Mouse (Mus musculus): ENCODE results near the gene Fam71f2. TPM values are rescaled to one million over a fixed set of nuclear protein-coding genes. Genes with fewer than 3 reads are reported as not detected.

Gene Fam71f2
- polyA plus RNA-seq, 1 experiment, result 0.47 TPM

DNA sequence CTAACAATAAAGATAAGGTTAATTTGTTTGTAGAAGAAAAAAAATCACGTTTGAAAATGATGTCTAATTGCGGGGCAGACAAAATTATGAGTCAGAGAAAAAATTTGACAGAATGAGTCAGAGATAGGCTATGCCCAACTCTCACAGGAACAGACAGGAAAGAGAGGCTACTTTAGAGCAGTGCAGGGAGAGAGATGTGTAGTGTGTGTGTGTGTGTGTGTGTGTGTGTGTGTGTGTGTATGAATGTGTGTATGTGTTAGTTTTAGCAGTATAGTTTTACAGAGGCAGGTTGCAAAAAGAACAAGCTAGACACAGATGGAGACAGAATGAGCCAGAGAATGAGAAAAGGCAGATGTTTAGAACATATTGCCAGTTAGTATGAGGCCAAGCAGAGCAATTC is 19.7 kb downstream of the Fam71f2 start:
- Histone ChIP-seq H3K36me3 (ENCODE audit: control insufficient read depth, insufficient read depth) (no peaks in the 10 kb centered on the region), H3K27me3 (ENCODE audit: control insufficient read depth, insufficient read depth, insufficient read length) (no peaks in the 10 kb centered on the region), H3K4me3 (no peak overlapping the region), H3K4me2 (ENCODE audit: low read depth) (peak overlapping the region; percentile 24), H3ac (ENCODE audit: control insufficient read depth, insufficient read length) (no peak overlapping the region), H3K79me2 (ENCODE audit: control insufficient read depth, insufficient read depth) (no peaks in the 10 kb centered on the region)
- TF ChIP-seq MYOG (IDR thresholded peaks at IDR 0.05; ENCODE audit: control insufficient read depth in 1 of 3, insufficient read depth in 1 of 3, insufficient read length in 2 of 3, low read depth in 2 of 3) (no peak), SRF (IDR thresholded peaks at IDR 0.05; ENCODE audit: control insufficient read depth, insufficient read length, low read depth) (no peak), USF1 (IDR thresholded peaks at IDR 0.05; ENCODE audit: low read depth) (no peak), TCF12 (IDR thresholded peaks at IDR 0.05; ENCODE audit: insufficient read depth, poor library complexity, severe bottlenecking) (no peak), REST (IDR thresholded peaks at IDR 0.05; ENCODE audit: insufficient read depth, insufficient read length) (no peak), TCF3 (IDR thresholded peaks at IDR 0.05; ENCODE audit: insufficient read length, low read depth) (no peak), POLR2AphosphoS2 (IDR thresholded peaks at IDR 0.05; ENCODE audit: insufficient read length, low read depth) (no peak), CEBPB (IDR thresholded peaks at IDR 0.05; ENCODE audit: insufficient read depth, poor library complexity, severe bottlenecking) (no peak), MAX (IDR thresholded peaks at IDR 0.05; ENCODE audit: low read depth) (no peak), POLR2A (IDR thresholded peaks at IDR 0.05; ENCODE audit: insufficient read length, low read depth) (no peak)

DNA sequence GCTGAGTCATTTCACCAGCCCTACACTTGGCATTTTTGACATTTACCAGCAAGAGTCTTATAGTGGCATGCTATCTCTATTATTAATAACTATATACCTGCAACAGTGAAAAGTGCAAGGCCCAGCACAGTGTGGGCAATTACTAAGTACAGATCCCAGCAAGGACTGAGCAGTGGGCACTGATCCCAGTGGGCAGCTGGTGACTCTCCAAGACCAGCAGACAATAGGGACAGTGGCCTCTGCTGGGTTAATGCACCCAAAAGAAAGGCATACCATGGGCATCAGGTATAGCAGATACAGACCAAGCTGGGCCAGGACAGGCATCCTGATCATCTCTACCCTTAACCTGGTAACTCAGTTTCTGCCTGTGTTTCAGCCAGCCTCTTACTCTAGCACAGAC is 23.9 kb downstream of the Fam71f2 start:
- H3K27me3 ChIP-seq (ENCODE audit: control insufficient read depth, insufficient read depth, insufficient read length), result no peaks in the 10 kb centered on the region
- no peak overlapping the region for H3K4me2 ChIP-seq (ENCODE audit: low read depth)
- H3K4me3 ChIP-seq, result no peak overlapping the region
- no peak overlapping the region for H3ac ChIP-seq (ENCODE audit: control insufficient read depth, insufficient read length)
- peak in 1 of 3 experiments; percentile 5 for TF ChIP-seq MYOD1 (IDR thresholded peaks at IDR 0.05; ENCODE audit: control insufficient read depth in 1 of 3, insufficient read length in 2 of 3, low read depth in 2 of 3)
- TF ChIP-seq MYOG (IDR thresholded peaks at IDR 0.05; ENCODE audit: control insufficient read depth in 1 of 3, insufficient read depth in 1 of 3, insufficient read length in 2 of 3, low read depth in 2 of 3), result peak in 1 of 3 experiments; percentile 15
- TF ChIP-seq SRF (IDR thresholded peaks at IDR 0.05; ENCODE audit: control insufficient read depth, insufficient read length, low read depth), result no peak
- H3K79me2 ChIP-seq (ENCODE audit: control insufficient read depth, insufficient read depth), result no peaks in the 10 kb centered on the region
- H3K36me3 ChIP-seq (ENCODE audit: control insufficient read depth, insufficient read depth), result no peaks in the 10 kb centered on the region

DNA sequence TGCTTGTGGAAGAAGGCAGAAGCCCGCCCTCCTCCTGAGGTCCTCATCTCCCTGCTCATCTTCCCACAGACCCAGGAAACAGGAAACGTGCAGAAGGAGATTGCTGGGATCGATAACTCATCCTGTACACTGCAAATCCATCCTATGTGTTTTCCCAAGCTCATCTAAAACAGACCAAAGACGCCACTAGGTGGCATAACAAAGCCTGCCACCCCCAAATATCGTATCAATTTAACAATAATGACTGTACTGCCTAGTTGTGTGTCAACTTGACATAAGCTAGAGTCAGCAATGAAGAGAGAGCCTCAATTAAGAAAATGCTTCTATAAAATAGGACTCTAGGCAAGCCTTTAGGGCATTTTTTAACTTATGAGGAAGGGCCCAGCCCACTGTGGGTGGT is 24.3 kb downstream of the Fam71f2 start:
- H3K79me2 ChIP-seq (ENCODE audit: control insufficient read depth, insufficient read depth), result no peaks in the 10 kb centered on the region
- TF ChIP-seq SRF (IDR thresholded peaks at IDR 0.05; ENCODE audit: control insufficient read depth, insufficient read length, low read depth), result no peak
- no peak for TF ChIP-seq MYOG (IDR thresholded peaks at IDR 0.05; ENCODE audit: control insufficient read depth in 1 of 3, insufficient read depth in 1 of 3, insufficient read length in 2 of 3, low read depth in 2 of 3)
- TF ChIP-seq POLR2AphosphoS2 (IDR thresholded peaks at IDR 0.05; ENCODE audit: insufficient read length, low read depth), result no peak
- TF ChIP-seq MYOD1 (IDR thresholded peaks at IDR 0.05; ENCODE audit: control insufficient read depth in 1 of 3, insufficient read length in 2 of 3, low read depth in 2 of 3), result no peak
- TF ChIP-seq TCF3 (IDR thresholded peaks at IDR 0.05; ENCODE audit: insufficient read length, low read depth), result no peak
- no peak for TF ChIP-seq MAX (IDR thresholded peaks at IDR 0.05; ENCODE audit: low read depth)
- no peak for TF ChIP-seq E2F4 (IDR thresholded peaks at IDR 0.05; ENCODE audit: insufficient read depth)
- TF ChIP-seq REST (IDR thresholded peaks at IDR 0.05; ENCODE audit: insufficient read depth, insufficient read length), result no peak
- TF ChIP-seq CEBPB (IDR thresholded peaks at IDR 0.05; ENCODE audit: insufficient read depth, poor library complexity, severe bottlenecking), result no peak
- no peak for TF ChIP-seq USF1 (IDR thresholded peaks at IDR 0.05; ENCODE audit: low read depth)
- no peak for TF ChIP-seq POLR2A (IDR thresholded peaks at IDR 0.05; ENCODE audit: insufficient read length, low read depth)
- no peak for TF ChIP-seq TCF12 (IDR thresholded peaks at IDR 0.05; ENCODE audit: insufficient read depth, poor library complexity, severe bottlenecking)
- H3K4me2 ChIP-seq (ENCODE audit: low read depth), result no peak overlapping the region
- no peaks in the 10 kb centered on the region for H3K27me3 ChIP-seq (ENCODE audit: control insufficient read depth, insufficient read depth, insufficient read length)
- no peak overlapping the region for H3ac ChIP-seq (ENCODE audit: control insufficient read depth, insufficient read length)
- no peak overlapping the region for H3K4me3 ChIP-seq
- no peaks in the 10 kb centered on the region for H3K36me3 ChIP-seq (ENCODE audit: control insufficient read depth, insufficient read depth)

DNA sequence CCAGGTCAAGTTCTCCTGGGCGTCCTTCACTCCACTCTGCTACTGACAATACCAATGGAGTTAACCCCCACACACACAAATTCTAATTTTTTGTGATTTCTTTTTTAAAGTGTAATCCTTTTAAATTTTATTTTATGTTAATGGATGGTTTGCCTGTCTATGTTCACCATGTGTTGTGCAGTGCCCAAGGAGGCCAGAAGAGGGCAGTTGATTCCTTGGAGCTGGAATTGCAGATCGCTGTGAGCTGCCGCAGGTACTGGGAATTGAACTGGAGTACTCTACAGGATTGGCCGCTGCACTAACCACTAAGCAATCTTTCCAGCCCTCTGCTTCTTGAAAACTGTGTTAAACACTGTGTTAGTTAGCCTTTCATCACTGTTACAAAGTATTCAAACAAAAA is 26.1 kb downstream of the Fam71f2 start:
- no peak overlapping the region for H3K4me3 ChIP-seq
- no peak overlapping the region for H3K4me2 ChIP-seq (ENCODE audit: low read depth)
- TF ChIP-seq USF1 (IDR thresholded peaks at IDR 0.05; ENCODE audit: low read depth), result no peak
- TF ChIP-seq POLR2AphosphoS2 (IDR thresholded peaks at IDR 0.05; ENCODE audit: insufficient read length, low read depth), result no peak
- TF ChIP-seq TCF3 (IDR thresholded peaks at IDR 0.05; ENCODE audit: insufficient read length, low read depth), result no peak
- TF ChIP-seq SRF (IDR thresholded peaks at IDR 0.05; ENCODE audit: control insufficient read depth, insufficient read length, low read depth), result no peak
- no peak for TF ChIP-seq REST (IDR thresholded peaks at IDR 0.05; ENCODE audit: insufficient read depth, insufficient read length)
- no peak for TF ChIP-seq E2F4 (IDR thresholded peaks at IDR 0.05; ENCODE audit: insufficient read depth)
- no peak for TF ChIP-seq TCF12 (IDR thresholded peaks at IDR 0.05; ENCODE audit: insufficient read depth, poor library complexity, severe bottlenecking)
- no peak for TF ChIP-seq MYOG (IDR thresholded peaks at IDR 0.05; ENCODE audit: control insufficient read depth in 1 of 3, insufficient read depth in 1 of 3, insufficient read length in 2 of 3, low read depth in 2 of 3)
- no peak for TF ChIP-seq MYOD1 (IDR thresholded peaks at IDR 0.05; ENCODE audit: control insufficient read depth in 1 of 3, insufficient read length in 2 of 3, low read depth in 2 of 3)
- TF ChIP-seq POLR2A (IDR thresholded peaks at IDR 0.05; ENCODE audit: insufficient read length, low read depth), result no peak
- no peak for TF ChIP-seq MAX (IDR thresholded peaks at IDR 0.05; ENCODE audit: low read depth)
- no peak for TF ChIP-seq CEBPB (IDR thresholded peaks at IDR 0.05; ENCODE audit: insufficient read depth, poor library complexity, severe bottlenecking)
- H3K79me2 ChIP-seq (ENCODE audit: control insufficient read depth, insufficient read depth), result no peaks in the 10 kb centered on the region
- no peaks in the 10 kb centered on the region for H3K27me3 ChIP-seq (ENCODE audit: control insufficient read depth, insufficient read depth, insufficient read length)
- H3ac ChIP-seq (ENCODE audit: control insufficient read depth, insufficient read length), result no peak overlapping the region
- no peaks in the 10 kb centered on the region for H3K36me3 ChIP-seq (ENCODE audit: control insufficient read depth, insufficient read depth)

All from myocyte (in vitro differentiated cells).